Mouse (Mus musculus) embryonic facial prominence, embryonic 11.5 days (tissue): ENCODE measurements around the gene Prkaca. TPM values are rescaled to one million over a fixed set of nuclear protein-coding genes. Genes with fewer than 3 reads are reported as not detected.

Source experiments
- ATAC-seq: fragments of 200-750 bp; cut with Nextera tagmentation; replicated peaks from 2 replicates; pipeline ENCODE4 v1.8.0; 2017; ENCODE audit warnings: low read depth; ENCODE audit not compliant: insufficient number of reproducible peaks, low FRiP score, low TSS enrichment
- DNase-seq: peaks from one replicate; pipeline ENCODE4 v3.0.0-alpha.2; 2015; ENCODE audit warnings: low spot score
- H3K27ac ChIP-seq: fragments of 300-500 bp; sonication (generic); replicated peaks from 2 replicates; pipeline ENCODE4 v1.5.1; 2014; ENCODE audit warnings: mild to moderate bottlenecking, low read depth, low read length, control low read depth
- H3K27me3 ChIP-seq: fragments of 300-500 bp; sonication (generic); 2 replicates; pipeline ENCODE4 v1.6.1; 2014; ENCODE audit warnings: mild to moderate bottlenecking, low read length, moderate library complexity, mixed read lengths; ENCODE audit not compliant: control insufficient read depth, insufficient read depth
- H3K36me3 ChIP-seq: fragments of 300-500 bp; sonication (generic); replicated peaks from 2 replicates; pipeline ENCODE4 v1.6.1; 2014; ENCODE audit warnings: low read depth, mild to moderate bottlenecking, low read length, moderate library complexity, mixed read lengths; ENCODE audit not compliant: control insufficient read depth, insufficient read depth
- H3K4me1 ChIP-seq: fragments of 300-500 bp; sonication (generic); 2 replicates; pipeline ENCODE4 v1.6.1; 2014; ENCODE audit warnings: low read length, mixed read lengths; ENCODE audit not compliant: control insufficient read depth, insufficient read depth
- H3K4me2 ChIP-seq: fragments of 300-500 bp; sonication (generic); 2 replicates; pipeline ENCODE4 v1.6.1; 2014; ENCODE audit warnings: low read depth, mild to moderate bottlenecking, control low read depth, low read length, moderate library complexity
- H3K4me3 ChIP-seq: fragments of 300-500 bp; sonication (generic); 2 replicates; pipeline ENCODE4 v1.5.1; 2014; ENCODE audit warnings: low read depth, low read length, control low read depth
- H3K9ac ChIP-seq: fragments of 300-500 bp; sonication (generic); replicated peaks from 2 replicates; pipeline ENCODE4 v1.6.1; 2014; ENCODE audit warnings: mild to moderate bottlenecking, control low read depth, low read length
- H3K9me3 ChIP-seq: fragments of 300-500 bp; sonication (generic); replicated peaks from 2 replicates; pipeline ENCODE4 v1.6.1; 2016; ENCODE audit warnings: mild to moderate bottlenecking, low read length, inconsistent platforms, mixed read lengths; ENCODE audit not compliant: control insufficient read depth
- WGBS: fragments of 180-500 bp; shearing (Covaris S2); extraction: QIAGEN DNeasy Blood & Tissue Kit; methylation state at CpG from one replicate; pipeline ENCODE4 v1.1.7; 2014; 5-methylcytosine and 5-hydroxymethylcytosine counted together
- polyA plus RNA-seq: library from polyadenylated mRNA; unstranded; fragments of >200 nt; fragmentation: Nextera tagmentation; extraction: Ambion mirVana; gene quantifications from 2 replicates; pipeline ENCODE4 v1.2.1, GENCODE M21; 2014

The Prkaca gene
- polyA plus RNA-seq, 1 experiment from 2014 or later, result 138 TPM

DNA sequence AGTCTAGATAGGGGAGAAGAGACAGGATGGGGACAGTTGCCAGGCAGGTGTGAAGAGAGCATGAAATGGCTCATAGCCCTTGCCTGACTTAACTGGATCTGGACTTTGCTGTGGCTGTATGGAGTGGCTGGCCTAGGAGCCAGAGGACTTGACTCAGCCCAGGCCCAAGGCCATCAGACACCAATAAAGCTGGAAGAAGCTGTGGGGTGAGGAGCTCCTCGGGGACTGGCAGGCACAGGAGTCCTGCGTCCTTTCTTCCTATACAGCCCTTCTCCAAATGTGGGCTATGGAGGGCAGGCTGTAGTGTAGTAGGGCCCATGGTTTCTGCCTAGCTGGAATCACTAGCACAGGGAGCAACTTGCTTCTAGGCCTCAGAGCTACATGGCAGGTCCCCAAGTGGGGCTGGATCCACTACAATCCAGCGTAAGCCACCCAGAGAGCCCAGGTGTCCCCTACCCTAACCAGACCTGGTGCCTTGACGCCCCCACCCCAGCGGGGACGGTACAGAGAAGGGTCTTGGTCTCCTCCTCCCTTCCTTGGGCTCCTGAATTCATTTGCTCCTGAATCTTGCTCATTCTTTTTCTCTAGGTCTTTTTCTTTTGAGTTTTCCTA is 31.6 kb upstream of the Prkaca start:
- H3K4me2 ChIP-seq, result no peak overlapping the region
- no peaks in the 10 kb centered on the region for H3K4me1 ChIP-seq
- H3K9ac ChIP-seq, result no peak overlapping the region
- DNase-seq, result no peak
- H3K9me3 ChIP-seq, result no peaks in the 10 kb centered on the region
- H3K4me3 ChIP-seq, result no peak overlapping the region
- 0 out of 2 replicates have a peak, but pooled peaks have one; percentile 13 for ATAC-seq
- peaks cover 9% of the 10 kb centered on the region for H3K36me3 ChIP-seq
- H3K27me3 ChIP-seq, result no peaks in the 10 kb centered on the region
- no peak overlapping the region for H3K27ac ChIP-seq
- WGBS, result 63% methylated on average over 6 of the region's 6 CpGs

DNA sequence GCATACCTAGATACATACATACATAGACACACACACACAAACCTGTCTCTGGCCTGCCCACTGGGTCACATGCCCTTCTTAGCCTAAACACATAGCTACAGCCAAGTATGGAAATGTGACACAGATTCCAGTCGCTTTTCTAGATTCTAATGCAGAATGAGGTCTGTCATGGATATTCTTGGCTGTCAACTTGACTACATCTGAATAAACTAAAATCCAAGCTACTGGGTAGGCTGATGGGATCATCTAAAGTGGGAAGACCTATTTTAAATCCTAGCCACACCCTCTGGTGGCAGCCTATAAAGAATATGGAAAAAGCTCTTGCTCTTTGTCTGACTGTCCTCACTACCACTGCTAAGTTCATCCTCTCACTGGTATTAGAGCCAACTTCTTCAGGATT is 30.3 kb upstream of the Prkaca start:
- no peak overlapping the region for H3K27ac ChIP-seq
- H3K4me1 ChIP-seq, result no peaks in the 10 kb centered on the region
- no peaks in the 10 kb centered on the region for H3K9me3 ChIP-seq
- H3K4me2 ChIP-seq, result no peak overlapping the region
- peaks cover 5% of the 10 kb centered on the region for H3K36me3 ChIP-seq
- no peaks in the 10 kb centered on the region for H3K27me3 ChIP-seq
- H3K4me3 ChIP-seq, result no peak overlapping the region
- H3K9ac ChIP-seq, result no peak overlapping the region
- ATAC-seq (no peak), DNase-seq (no peak)
- 95% methylated on average over 1 of the region's 1 CpGs for WGBS

- no peak overlapping the region for H3K4me2 ChIP-seq
- no peaks in the 10 kb centered on the region for H3K36me3 ChIP-seq
- no peak overlapping the region for H3K4me3 ChIP-seq
- WGBS, result 72% methylated on average over 3 of the region's 3 CpGs
- DNase-seq (no peak), ATAC-seq (no peak)
- H3K9me3 ChIP-seq, result no peaks in the 10 kb centered on the region
- no peaks in the 10 kb centered on the region for H3K4me1 ChIP-seq
- H3K27me3 ChIP-seq, result no peaks in the 10 kb centered on the region
- H3K27ac ChIP-seq, result no peak overlapping the region
- no peak overlapping the region for H3K9ac ChIP-seq
Measured at GRCm38 (mm10) chr8:83945540-83945939, 27.3 kb upstream of the Prkaca start.

- peak overlapping the region; percentile 37; the same call in 1 of the 2 replicates for H3K9ac ChIP-seq
- no peak overlapping the region for H3K27ac ChIP-seq
- H3K27me3 ChIP-seq, result no peaks in the 10 kb centered on the region
- H3K9me3 ChIP-seq, result no peaks in the 10 kb centered on the region
- no peaks in the 10 kb centered on the region; the same call in 1 of the 2 replicates for H3K4me1 ChIP-seq
- 2% methylated on average over 14 of the region's 14 CpGs for WGBS
- no peaks in the 10 kb centered on the region for H3K36me3 ChIP-seq
- DNase-seq (no peak), ATAC-seq (no peak)
- peak overlapping the region; percentile 48 for H3K4me2 ChIP-seq
- peak overlapping the region; percentile 46 for H3K4me3 ChIP-seq
Measured at GRCm38 (mm10) chr8:83954749-83955105, 18.1 kb upstream of the Prkaca start.

DNA sequence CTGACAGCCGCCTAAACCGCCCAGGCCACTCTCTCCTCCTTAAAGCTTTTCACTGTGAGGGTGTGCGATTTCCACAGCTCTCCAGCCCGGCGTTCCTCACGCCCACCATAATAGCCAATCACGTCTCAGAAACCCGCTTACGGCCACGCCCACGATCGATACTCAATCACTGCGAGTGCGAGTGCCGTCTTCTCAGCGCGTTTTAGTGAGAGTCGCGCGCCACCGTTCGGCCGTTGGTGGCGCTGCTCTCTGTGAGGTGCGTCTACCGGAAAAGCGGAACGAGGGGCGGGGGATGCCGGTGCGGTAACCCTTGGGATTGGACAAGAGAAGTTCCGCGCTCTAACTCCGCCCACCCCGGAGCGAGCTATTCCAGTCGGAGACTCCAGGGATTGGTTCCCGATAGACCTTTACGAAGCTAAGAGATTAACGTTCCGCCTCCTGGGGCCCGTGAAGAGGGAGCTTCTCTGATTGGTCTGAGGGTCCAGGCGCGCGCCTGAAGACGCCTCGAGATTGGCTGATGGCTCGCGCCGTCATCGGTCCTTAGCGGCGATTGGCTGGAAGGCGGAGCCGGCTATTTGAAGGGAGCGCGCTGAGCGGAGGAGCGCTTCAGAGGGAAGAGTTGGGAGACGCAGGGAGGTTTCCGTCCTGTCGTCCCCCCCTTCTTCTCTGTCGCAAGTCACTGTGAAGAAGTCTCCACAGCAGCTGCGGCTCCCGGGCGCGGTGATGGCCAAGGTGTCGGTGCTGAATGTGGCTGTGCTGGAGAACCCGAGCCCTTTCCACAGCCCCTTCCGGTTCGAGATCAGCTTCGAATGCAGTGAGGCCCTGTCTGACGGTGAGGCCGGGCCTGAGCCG is 17.5 kb upstream of the Prkaca start, which contains the start of the genes Gm10644 and Asf1b:
Gene Gm10644, minus strand, starts transcription at position 100 of the 852 bp plus-strand sequence.
Gene Asf1b, plus strand, starts transcription at position 402 of the 852 bp plus-strand sequence.
- peak within 1 kb of the TSS; percentile 46 for H3K4me3 ChIP-seq
- under 1% methylated on average over 75 of the region's 75 CpGs for WGBS
- H3K27ac ChIP-seq, result no peak within 1 kb of the TSS
- H3K4me2 ChIP-seq, result peak within 1 kb of the TSS; percentile 71
- H3K9me3 ChIP-seq, result no peaks in the 10 kb centered on the region
- H3K9ac ChIP-seq, result peak within 1 kb of the TSS; percentile 56
- DNase-seq, result peak; percentile 100
- H3K27me3 ChIP-seq, result no peaks in the 10 kb centered on the region
- no peaks in the 10 kb centered on the region for H3K36me3 ChIP-seq
- ATAC-seq, result peak; percentile 100
- H3K4me1 ChIP-seq, result no peaks in the 10 kb centered on the region; the same call in 1 of the 2 replicates

DNA sequence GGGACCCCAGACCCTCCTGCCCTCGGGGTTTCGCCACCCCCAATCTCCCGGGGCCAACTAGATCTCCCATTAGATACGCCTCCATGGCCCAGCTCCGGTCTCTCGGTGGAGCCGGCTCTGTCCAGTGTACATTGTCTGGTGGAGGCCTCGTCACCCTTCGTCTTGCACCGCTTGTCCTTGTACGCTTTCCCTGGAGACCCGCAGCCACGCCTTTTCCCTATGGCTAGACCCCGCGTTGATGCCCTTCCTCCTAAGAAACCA is 16.9 kb upstream of the Prkaca start:
- peak overlapping the region; percentile 56 for H3K9ac ChIP-seq
- DNase-seq (no peak), ATAC-seq (no peak)
- no peaks in the 10 kb centered on the region; the same call in 1 of the 2 replicates for H3K4me1 ChIP-seq
- peak overlapping the region; percentile 71 for H3K4me2 ChIP-seq
- no peaks in the 10 kb centered on the region for H3K9me3 ChIP-seq
- no peaks in the 10 kb centered on the region for H3K36me3 ChIP-seq
- H3K27me3 ChIP-seq, result no peaks in the 10 kb centered on the region
- peak overlapping the region; percentile 46 for H3K4me3 ChIP-seq
- no peak overlapping the region for H3K27ac ChIP-seq
- 2% methylated on average over 15 of the region's 15 CpGs for WGBS

DNA sequence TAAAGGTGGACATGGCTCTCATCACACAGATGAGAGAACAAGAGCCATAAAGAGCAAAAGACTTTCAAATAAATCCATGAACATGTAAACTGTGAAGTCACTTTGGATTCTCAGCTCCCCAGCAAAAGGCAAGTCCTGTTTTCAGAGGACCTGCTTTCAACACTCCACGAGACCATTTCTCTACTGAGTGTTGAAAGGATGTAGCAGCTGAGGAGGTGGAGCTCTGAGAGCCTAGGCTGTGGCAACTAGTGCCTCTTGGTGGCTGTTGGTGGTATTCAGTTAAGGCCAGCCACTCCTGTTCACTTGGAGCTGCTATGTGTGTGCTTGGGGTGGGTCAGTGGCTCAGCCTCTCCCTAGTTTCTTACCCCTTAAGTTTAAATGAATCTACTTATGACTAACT is 16.0 kb upstream of the Prkaca start:
- Histone ChIP-seq H3K4me3 (peak overlapping the region; percentile 46; the same call in 1 of the 2 replicates), H3K4me2 (no peak overlapping the region; the same call in 1 of the 2 replicates), H3K9me3 (no peaks in the 10 kb centered on the region), H3K9ac (peak overlapping the region; percentile 56; the same call in 1 of the 2 replicates), H3K36me3 (no peaks in the 10 kb centered on the region), H3K27me3 (no peaks in the 10 kb centered on the region), H3K4me1 (no peaks in the 10 kb centered on the region; the same call in 1 of the 2 replicates), H3K27ac (no peak overlapping the region)
- peak; percentile 22 for DNase-seq
- WGBS, result 41% methylated on average over 1 of the region's 1 CpGs
- ATAC-seq, result no peak
